Mouse (Mus musculus) megakaryocyte, embryonic 14.5 days (primary cell): ENCODE measurements at regions not wholly inside any gene's neighbourhood (a gene's known extent, or its start where the extent isn't known, plus 50 kb on each side); places are given as distances from the start of the nearest gene placed in this dataset.

Experiments
- H3K27me3 ChIP-seq: replicated peaks from 2 replicates; pipeline ENCODE3; 2012; ENCODE audit warnings: inconsistent platforms
- H3K36me3 ChIP-seq: replicated peaks from 2 replicates; pipeline ENCODE3; 2012; ENCODE audit warnings: low read length, inconsistent platforms, mixed read lengths
- H3K4me1 ChIP-seq: 2 replicates; pipeline ENCODE4 v1.6.1; 2012; ENCODE audit warnings: inconsistent platforms
- H3K4me3 ChIP-seq: replicated peaks from 2 replicates; pipeline ENCODE3; 2012; ENCODE audit warnings: moderate library complexity, mild to moderate bottlenecking, inconsistent platforms
- H3K9me3 ChIP-seq: 2 replicates; pipeline ENCODE4 v1.6.1; 2012; ENCODE audit warnings: inconsistent platforms
- FLI1 ChIP-seq: IDR thresholded peaks from 2 replicates; pipeline ENCODE4 v1.6.1; 2012; ENCODE audit warnings: low read length, inconsistent platforms, mixed read lengths
- GATA1 ChIP-seq: IDR thresholded peaks from 3 replicates; pipeline ENCODE4 v1.6.1; 2012; ENCODE audit warnings: mixed read lengths, low read length, inconsistent platforms, borderline replicate concordance

DNA sequence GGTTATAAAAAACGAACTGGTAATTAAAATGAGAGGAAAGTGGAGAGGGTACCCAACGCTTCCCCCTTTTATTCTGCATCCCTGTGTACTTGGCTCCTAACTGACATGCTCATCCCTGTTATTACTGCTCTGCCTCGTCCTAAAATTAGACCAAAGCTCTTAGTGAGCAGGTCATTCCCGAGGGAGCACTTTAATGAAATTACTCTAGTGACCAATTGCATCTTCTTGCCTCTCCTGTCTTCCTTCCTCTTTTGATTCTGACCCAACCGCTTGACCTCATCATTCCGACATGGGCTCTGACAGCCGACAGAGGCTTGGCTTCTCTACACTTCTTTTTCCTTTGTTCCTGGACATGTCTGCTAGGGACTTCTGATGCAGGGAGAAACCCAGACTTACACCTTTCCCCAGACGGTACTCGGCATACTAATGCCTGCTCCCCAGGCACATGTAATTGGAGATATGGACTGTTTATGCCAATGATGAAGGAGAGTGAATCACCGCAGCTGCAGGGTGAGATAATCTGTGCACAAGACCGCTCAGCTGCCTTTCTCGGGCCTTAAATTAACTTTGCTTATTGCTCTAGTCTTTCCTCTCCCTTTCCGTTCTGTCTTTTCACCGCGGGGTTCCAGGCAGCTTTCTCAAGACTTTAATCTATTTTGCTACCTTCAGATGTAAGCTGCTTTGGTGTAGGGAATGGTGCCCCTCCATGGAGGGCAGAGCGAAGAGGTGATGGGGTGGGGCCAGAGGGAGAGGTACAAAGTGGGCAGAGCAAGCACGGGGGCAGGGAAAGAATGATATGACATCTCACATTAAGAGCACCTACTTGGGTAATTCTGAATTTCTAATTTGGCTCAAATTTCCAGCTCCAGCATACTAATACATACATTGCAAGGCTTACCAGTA, 66.1 kb upstream of the 4930583I09Rik start:
- no peak for TF ChIP-seq FLI1
- no peak for TF ChIP-seq GATA1

DNA sequence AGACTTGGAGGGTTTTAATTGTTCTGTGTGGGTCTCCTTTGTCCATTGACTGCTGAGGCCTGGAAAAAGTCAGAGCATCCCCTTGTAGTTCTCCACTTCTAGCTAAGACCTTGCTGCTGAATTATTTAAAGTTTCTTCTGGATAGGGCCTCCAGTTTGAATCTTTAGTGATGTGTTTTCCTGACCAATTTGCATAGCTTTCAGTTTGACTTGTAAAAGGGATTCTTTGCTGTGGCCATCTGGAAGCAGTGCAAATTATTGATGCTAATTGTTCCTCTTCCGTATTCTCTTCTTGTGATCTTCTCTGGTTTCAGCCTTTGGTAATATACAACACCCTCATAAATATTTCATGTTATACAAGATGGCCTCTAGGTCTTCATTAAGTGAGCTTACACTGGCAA, 61.6 kb upstream of the 4930583I09Rik start:
- Histone ChIP-seq H3K9me3 (peaks cover 6% of the 10 kb centered on the region; the same call in 1 of the 2 replicates), H3K4me3 (no peak overlapping the region), H3K4me1 (no peaks in the 10 kb centered on the region), H3K36me3 (no peaks in the 10 kb centered on the region), H3K27me3 (no peaks in the 10 kb centered on the region)
- TF ChIP-seq FLI1 (no peak), GATA1 (no peak)

More for the DNA sequence above, 66.1 kb upstream of the 4930583I09Rik start:
- H3K4me3 ChIP-seq: no peak overlapping the region
- H3K27me3 ChIP-seq: no peaks in the 10 kb centered on the region
- no peaks in the 10 kb centered on the region for H3K4me1 ChIP-seq
- no peaks in the 10 kb centered on the region for H3K36me3 ChIP-seq
- peaks cover 11% of the 10 kb centered on the region; the same call in 1 of the 2 replicates for H3K9me3 ChIP-seq

DNA sequence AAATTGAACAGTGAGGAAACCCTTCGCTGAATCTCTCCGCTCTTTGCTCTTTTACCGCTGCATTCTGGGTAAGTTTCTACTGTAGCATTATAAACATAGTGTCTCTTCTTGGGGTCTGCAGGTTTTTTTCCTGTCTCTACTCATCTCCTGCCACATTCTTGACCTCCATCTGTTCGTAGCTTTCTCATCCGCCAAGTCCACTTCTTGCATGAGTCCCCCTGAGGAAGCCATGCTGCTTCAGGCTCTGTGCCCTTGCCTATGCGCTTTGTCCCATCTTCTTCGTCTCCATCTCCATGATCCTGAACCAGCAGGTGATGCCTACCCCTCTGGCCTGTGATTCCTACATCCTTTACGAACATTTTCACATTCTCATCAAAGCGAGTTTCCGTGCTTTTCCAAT, 60.0 kb upstream of the 4930583I09Rik start:
- H3K36me3 ChIP-seq: no peaks in the 10 kb centered on the region
- no peaks in the 10 kb centered on the region for H3K9me3 ChIP-seq
- H3K4me3 ChIP-seq: no peak overlapping the region
- TF ChIP-seq FLI1: no peak
- no peak for TF ChIP-seq GATA1
- H3K4me1 ChIP-seq: no peaks in the 10 kb centered on the region
- no peaks in the 10 kb centered on the region for H3K27me3 ChIP-seq

DNA sequence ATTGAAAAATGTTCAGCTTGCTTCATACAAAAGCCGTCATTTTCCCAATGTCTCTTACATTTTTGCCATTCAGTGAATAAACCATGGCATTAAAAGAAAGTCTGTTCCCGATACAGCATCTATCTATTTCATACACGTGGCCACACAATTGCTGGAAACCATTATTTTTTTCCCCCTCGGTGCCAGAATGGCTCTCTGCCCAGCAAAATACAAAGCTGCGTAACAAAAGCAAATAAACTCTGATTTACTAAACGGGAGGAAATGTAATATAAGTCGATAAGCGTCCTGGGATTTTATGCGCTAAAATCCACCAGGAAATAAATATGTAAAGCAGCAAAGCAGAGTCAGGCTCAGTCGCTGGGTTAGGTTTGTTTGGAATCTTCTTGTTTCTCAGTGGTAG, 59.6 kb upstream of the 4930583I09Rik start:
- no peaks in the 10 kb centered on the region for H3K9me3 ChIP-seq
- H3K27me3 ChIP-seq: no peaks in the 10 kb centered on the region
- H3K4me1 ChIP-seq: no peaks in the 10 kb centered on the region
- TF ChIP-seq GATA1 (no peak), FLI1 (no peak)
- H3K4me3 ChIP-seq: no peak overlapping the region
- no peaks in the 10 kb centered on the region for H3K36me3 ChIP-seq

DNA sequence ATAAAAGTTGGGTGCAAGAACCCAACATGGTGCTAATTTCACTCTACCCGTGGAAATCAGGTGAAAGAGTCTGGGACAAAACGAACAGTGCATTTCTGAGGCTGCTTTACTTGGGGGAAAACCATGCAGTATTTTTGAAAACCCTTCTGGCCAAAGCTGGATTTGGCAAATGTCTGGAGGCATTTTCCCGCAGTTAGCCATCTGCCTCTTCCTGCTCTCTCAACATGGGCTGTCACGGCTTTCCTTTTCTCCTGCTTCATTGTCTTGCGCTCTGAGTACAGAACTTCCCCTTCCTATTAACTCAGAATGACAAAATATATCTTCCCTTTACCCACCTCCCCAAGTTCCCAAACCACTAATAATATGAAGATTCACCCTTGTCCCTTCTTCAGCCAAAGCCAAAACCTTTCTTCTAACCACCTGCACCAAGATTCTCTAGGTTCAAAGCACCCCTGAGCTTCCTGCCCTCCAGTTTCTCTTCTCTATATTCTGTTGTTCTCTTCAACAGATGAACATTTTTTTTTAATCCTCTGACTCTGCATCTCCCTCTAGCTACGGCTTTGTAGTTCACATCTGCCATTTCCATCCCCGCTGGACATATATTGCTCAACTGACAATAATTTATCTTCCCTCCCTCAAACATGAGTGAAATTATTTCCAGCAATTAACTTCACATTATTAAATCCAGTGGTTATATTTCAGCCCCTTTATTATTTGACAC, 57.5 kb upstream of the 4930583I09Rik start:
- Histone ChIP-seq H3K36me3 (no peaks in the 10 kb centered on the region), H3K4me3 (no peak overlapping the region), H3K4me1 (no peaks in the 10 kb centered on the region), H3K27me3 (no peaks in the 10 kb centered on the region), H3K9me3 (no peaks in the 10 kb centered on the region)
- TF ChIP-seq FLI1 (no peak), GATA1 (no peak)
